Mouse (Mus musculus): Measurements from ENCODE around the gene Foxo3.

GRCm38 (mm10) chr10:42297109-42297508 lies 20.6 kb upstream of the Foxo3 start:
- TF ChIP-seq CTCF (IDR thresholded peaks at IDR 0.05; ENCODE audit: insufficient read depth, low read length) (no peak), POLR2A (IDR thresholded peaks at IDR 0.05; ENCODE audit: borderline replicate concordance, extremely low read depth, low read depth, low read length) (no peak)

All from lung, adult 2 months (tissue).